Mouse (Mus musculus) thymus, postnatal 4 days (tissue): ENCODE data around the gene Ssc5d.

Source experiments
- DNase-seq: peaks from one replicate; pipeline ENCODE4 v3.0.0; 2021

Gene Ssc5d

GRCm38 (mm10) chr7:4920496-4920895, 5.1 kb upstream of the Ssc5d start:
- no peak for DNase-seq

GRCm38 (mm10) chr7:4920976-4921823, 4.4 kb upstream of the Ssc5d start:
- no peak for DNase-seq

GRCm38 (mm10) chr7:4921824-4922482, 3.6 kb upstream of the Ssc5d start, which contains the start of gene Nat14:
Gene Nat14 (plus strand): TSS chr7:4922028.
- no peak for DNase-seq

GRCm38 (mm10) chr7:4922508-4922907, 3.1 kb upstream of the Ssc5d start:
- DNase-seq: peak; percentile 62

- DNase-seq: peak; percentile 61
Observed at GRCm38 (mm10) chr7:4922931-4923565, 2.5 kb upstream of the Ssc5d start.

GRCm38 (mm10) chr7:4923586-4924364, 1.8 kb upstream of the Ssc5d start:
- DNase-seq: peak; percentile 26

- no peak for DNase-seq
Observed at GRCm38 (mm10) chr7:4924483-4924882, 1.1 kb upstream of the Ssc5d start.

GRCm38 (mm10) chr7:4924891-4925301, 689 bp upstream of the Ssc5d start:
- no peak for DNase-seq

GRCm38 (mm10) chr7:4926849-4927248, 1.3 kb downstream of the Ssc5d start:
- no peak for DNase-seq

GRCm38 (mm10) chr7:4927711-4928110, 2.1 kb downstream of the Ssc5d start:
- no peak for DNase-seq

- no peak for DNase-seq
Observed at GRCm38 (mm10) chr7:4928323-4928722, 2.7 kb downstream of the Ssc5d start.

- DNase-seq: no peak
Observed at GRCm38 (mm10) chr7:4933103-4933502, 7.5 kb downstream of the Ssc5d start.

- DNase-seq: no peak
Observed at GRCm38 (mm10) chr7:4934160-4934914, 8.8 kb downstream of the Ssc5d start.

GRCm38 (mm10) chr7:4936832-4937231, 11.2 kb downstream of the Ssc5d start:
- no peak for DNase-seq

GRCm38 (mm10) chr7:4937392-4937791, 11.8 kb downstream of the Ssc5d start:
- no peak for DNase-seq

GRCm38 (mm10) chr7:4938456-4938855, 12.9 kb downstream of the Ssc5d start:
- peak; percentile 91 for DNase-seq

- peak; percentile 92 for DNase-seq
Observed at GRCm38 (mm10) chr7:4940068-4940479, 14.5 kb downstream of the Ssc5d start.

- no peak for DNase-seq
Observed at GRCm38 (mm10) chr7:4942673-4943072, 17.1 kb downstream of the Ssc5d start.

GRCm38 (mm10) chr7:4943223-4943815, 17.7 kb downstream of the Ssc5d start:
- DNase-seq: peak; percentile 94

GRCm38 (mm10) chr7:4947855-4948254, 22.3 kb downstream of the Ssc5d start:
- DNase-seq: no peak

GRCm38 (mm10) chr7:4948386-4948785, 22.8 kb downstream of the Ssc5d start:
- no peak for DNase-seq
